Mouse (Mus musculus) MEL-GATA-1-ER (cell line): ENCODE measurements around the gene Vmn1r188.
A peak's percentile ranks its signal among the peaks of the same experiment; 100 is the strongest.
"Not testable (repeated sequence)": the region's sequence is repeated elsewhere in the genome, so short reads cannot be mapped to it uniquely, and the experiment has no call there.

Experiments used
- DNase-seq: peaks from one replicate; pipeline ENCODE4 v3.0.0-alpha.2; 2012; ENCODE audit warnings: low read depth; ENCODE audit errors: extremely low read depth

Gene Vmn1r188

GRCm38 (mm10) chr13:22049737-22050440, 34.4 kb upstream of the Vmn1r188 start:
- DNase-seq = no peak

GRCm38 (mm10) chr13:22050591-22051522, 33.4 kb upstream of the Vmn1r188 start:
- peak; percentile 83 for DNase-seq

GRCm38 (mm10) chr13:22051523-22051859, 32.7 kb upstream of the Vmn1r188 start:
- no peak for DNase-seq

- no peak for DNase-seq
Measured at GRCm38 (mm10) chr13:22053754-22054153, 30.5 kb upstream of the Vmn1r188 start.

- no peak for DNase-seq
Measured at GRCm38 (mm10) chr13:22061422-22061821, 22.8 kb upstream of the Vmn1r188 start.

- DNase-seq = no peak
Measured at GRCm38 (mm10) chr13:22063468-22063867, 20.8 kb upstream of the Vmn1r188 start.

- DNase-seq = not testable (repeated sequence)
Measured at GRCm38 (mm10) chr13:22105724-22106123, 21.5 kb downstream of the Vmn1r188 start, which contains the start of gene Vmn1r189. Gene Vmn1r189 (minus strand): TSS chr13:22105824.

- not testable (repeated sequence) for DNase-seq
Measured at GRCm38 (mm10) chr13:22136495-22137293, 52.5 kb downstream of the Vmn1r188 start.
